Mouse (Mus musculus) C2C12 (cell line): Measurements from ENCODE around the gene Mrps33. TPM values are rescaled to one million over a fixed set of nuclear protein-coding genes. Genes with fewer than 3 reads are reported as not detected.

Source experiments
- H3K27me3 ChIP-seq: one replicate; pipeline ENCODE4 v1.6.1; 2011; ENCODE audit not compliant: control insufficient read depth, insufficient read depth, insufficient read length
- H3K36me3 ChIP-seq: one replicate; pipeline ENCODE4 v1.6.1; 2011; ENCODE audit not compliant: control insufficient read depth, insufficient read depth
- H3K4me3 ChIP-seq: one replicate; pipeline ENCODE4 v1.5.1; 2011; ENCODE audit warnings: mild to moderate bottlenecking, control low read depth; ENCODE audit not compliant: poor library complexity, insufficient read depth, severe bottlenecking
- H3K79me2 ChIP-seq: one replicate; pipeline ENCODE4 v1.6.1; 2011; ENCODE audit not compliant: control insufficient read depth, insufficient read depth
- H3K79me3 ChIP-seq: one replicate; pipeline ENCODE4 v1.6.1; 2011; ENCODE audit warnings: low read depth, control low read depth
- H3ac ChIP-seq: one replicate; pipeline ENCODE3; 2011; ENCODE audit warnings: low read depth; ENCODE audit not compliant: control insufficient read depth, insufficient read length
- CEBPB ChIP-seq: IDR thresholded peaks from one replicate; pipeline ENCODE4 v1.6.1; 2011; ENCODE audit warnings: low read depth, mild to moderate bottlenecking, control low read depth, moderate library complexity
- CTCF ChIP-seq: IDR thresholded peaks from one replicate; pipeline ENCODE4 v1.5.1; 2011; ENCODE audit not compliant: control insufficient read depth, insufficient read depth, insufficient read length
- FOSL1 ChIP-seq: IDR thresholded peaks from one replicate; pipeline ENCODE4 v1.8.0; 2011; ENCODE audit warnings: mild to moderate bottlenecking, low read length; ENCODE audit not compliant: poor library complexity, insufficient read depth, severe bottlenecking
- MAX ChIP-seq: IDR thresholded peaks from one replicate; pipeline ENCODE4 v1.6.1; 2011; ENCODE audit warnings: mild to moderate bottlenecking, control low read depth
- MYOD1 ChIP-seq: IDR thresholded peaks from one replicate; pipeline ENCODE4 v1.6.1; 2011; ENCODE audit warnings: low read depth; ENCODE audit not compliant: control insufficient read depth, insufficient read length
- MYOG ChIP-seq: IDR thresholded peaks from one replicate; pipeline ENCODE4 v1.6.1; 2011; ENCODE audit not compliant: control insufficient read depth, insufficient read length; ENCODE audit errors: extremely low read depth
- USF1 ChIP-seq: IDR thresholded peaks from one replicate; pipeline ENCODE4 v1.6.1; 2011; ENCODE audit warnings: low read depth, mild to moderate bottlenecking, control low read depth, moderate library complexity
- polyA plus RNA-seq: library from polyadenylated mRNA; unstranded; fragments of >200 nt; fragmentation: generic; extraction: Trizol; gene quantifications from one replicate; pipeline ENCODE4 v1.2.1, GENCODE M21; 2012; ENCODE audit warnings: missing spikeins

The Mrps33 gene
- polyA plus RNA-seq, 1 experiment = 133 TPM

- H3K79me3 ChIP-seq = no peaks in the 10 kb centered on the region
- TF ChIP-seq USF1 = no peak
- TF ChIP-seq CTCF = no peak
- TF ChIP-seq MAX = no peak
- H3K27me3 ChIP-seq = peaks cover 7% of the 10 kb centered on the region
- no peak overlapping the region for H3ac ChIP-seq
- no peaks in the 10 kb centered on the region for H3K79me2 ChIP-seq
- H3K36me3 ChIP-seq = no peaks in the 10 kb centered on the region
- no peak overlapping the region for H3K4me3 ChIP-seq
These were observed 34.5 kb downstream of the Mrps33 start for GRCm38 (mm10) chr6:39776275-39776674.

- no peaks in the 10 kb centered on the region for H3K79me2 ChIP-seq
- TF ChIP-seq MAX = no peak
- TF ChIP-seq MYOD1 = no peak
- no peak for TF ChIP-seq FOSL1
- TF ChIP-seq USF1 = no peak
- TF ChIP-seq CTCF = no peak
- no peak for TF ChIP-seq MYOG
- no peak for TF ChIP-seq CEBPB
- no peak overlapping the region for H3K4me3 ChIP-seq
- H3K79me3 ChIP-seq = no peaks in the 10 kb centered on the region
- no peak overlapping the region for H3ac ChIP-seq
- H3K27me3 ChIP-seq = peaks cover 7% of the 10 kb centered on the region
- H3K36me3 ChIP-seq = no peaks in the 10 kb centered on the region
These were observed 35.8 kb downstream of the Mrps33 start for GRCm38 (mm10) chr6:39775029-39775428.

- H3K79me3 ChIP-seq = no peaks in the 10 kb centered on the region
- no peaks in the 10 kb centered on the region for H3K36me3 ChIP-seq
- TF ChIP-seq MYOG (no peak), USF1 (no peak), MYOD1 (no peak), CTCF (no peak)
- H3K79me2 ChIP-seq = no peaks in the 10 kb centered on the region
- no peak overlapping the region for H3ac ChIP-seq
- H3K27me3 ChIP-seq = peaks cover 13% of the 10 kb centered on the region
- no peak overlapping the region for H3K4me3 ChIP-seq
These were observed 53.6 kb downstream of the Mrps33 start for GRCm38 (mm10) chr6:39757229-39757628.

Other genes with a start within 250 kb of the Mrps33 start
- gene Adck2, start 237.1 kb downstream of the Mrps33 start, polyA plus RNA-seq = 5.8 TPM
- not detected for gene Gm42420, start 225.2 kb downstream of the Mrps33 start, polyA plus RNA-seq
- 243 TPM for gene Ndufb2, start 218.4 kb downstream of the Mrps33 start, polyA plus RNA-seq
- gene Braf, start 85.5 kb downstream of the Mrps33 start, polyA plus RNA-seq = 2.2 TPM
- gene Tmem178b, start 62.3 kb upstream of the Mrps33 start, polyA plus RNA-seq = 0.01 TPM